Mouse (Mus musculus) liver, postnatal 0 days (tissue): Measurements from ENCODE around the gene Ptprd.

Experiments
- CTCF ChIP-seq: sonication (generic); IDR thresholded peaks from 2 replicates; pipeline ENCODE4 v1.5.1; 2016; ENCODE audit warnings: antibody characterized with exemption, low read depth
- EP300 ChIP-seq: IDR thresholded peaks from 2 replicates; pipeline ENCODE4 v1.6.1; 2016; ENCODE audit warnings: antibody characterized with exemption, low read depth, mild to moderate bottlenecking

- TF ChIP-seq CTCF (no peak), EP300 (no peak)
These were observed 23.6 kb upstream of the Ptprd start for GRCm38 (mm10) chr4:78235316-78235715.
